ENCODE assay signal across 22 mouse cellular contexts in the genomic region with DNA sequence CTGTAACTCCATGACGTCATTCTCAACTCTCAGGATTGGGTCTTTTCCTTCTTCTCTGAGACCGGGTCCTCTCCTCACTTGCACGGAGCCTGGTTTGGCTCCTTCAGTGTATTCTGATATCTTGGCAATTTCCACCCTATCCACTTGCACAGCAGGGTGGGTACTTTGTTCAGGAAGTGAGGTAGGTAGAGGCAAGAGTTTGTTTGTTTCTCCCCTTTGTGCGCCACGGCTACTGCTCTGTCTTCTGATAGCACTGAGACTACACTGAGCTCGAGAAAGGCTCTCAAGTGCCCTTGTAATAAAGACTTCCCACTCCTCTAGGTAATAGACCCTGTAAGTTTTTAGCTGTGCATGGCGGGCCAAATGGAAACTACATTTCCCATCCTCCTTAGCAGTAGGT. TPM values are rescaled to one million over a fixed set of nuclear protein-coding genes. Genes with fewer than 3 reads are reported as not detected.
DNase-seq lines count a peak whose midpoint lies in the region; ATAC-seq and TF ChIP-seq lines count a peak whose summit lies in the region.
"Had no signal": no experiment of that assay in that cellular context is flagged by ENCODE, and none has a peak within 500 bp of the region (broad histone marks: within the 10 kb centered on the region; RNA-seq: fewer than 3 reads in every experiment).

No protein-coding gene starts in this region.

- ATAC-seq in lung, postnatal 0 days: peak; percentile 5; the same call in 1 of the 2 replicates
- ATAC-seq in monocyte, adult 5-6 weeks (replicated peaks; ENCODE audit: insufficient number of reproducible peaks, low FRiP score, low TSS enrichment, poor library complexity, severe bottlenecking): no peak
- ATAC-seq: forebrain, embryonic 14.5 days; forebrain, postnatal 0 days had no signal

- H3K9ac ChIP-seq in lung, postnatal 0 days (replicated peaks; ENCODE audit: low read depth): no peak overlapping the region
- H3K9ac ChIP-seq in CH12.LX (ENCODE audit: insufficient read depth, low read depth): no peak overlapping the region
- H3K9ac ChIP-seq: forebrain, postnatal 0 days; heart, embryonic 12.5 days; heart, embryonic 15.5 days; hindbrain, embryonic 15.5 days had no signal

- no peak overlapping the region; the same call in 1 of the 2 replicates for H3K27ac ChIP-seq in lung, postnatal 0 days (ENCODE audit: low read length)
- no peak overlapping the region for H3K27ac ChIP-seq in CH12.LX (ENCODE audit: insufficient read depth, low read depth)
- H3K27ac ChIP-seq: gastrocnemius, adult 2 months; heart, embryonic 15.5 days; hindbrain, embryonic 15.5 days had no signal

- no peak for TF ChIP-seq RAD21 in CH12.LX (IDR thresholded peaks at IDR 0.05; ENCODE audit: low read depth, low read length)

- no peak overlapping the region for H3K4me2 ChIP-seq in lung, postnatal 0 days (replicated peaks; ENCODE audit: low read depth, low read length)
- H3K4me2 ChIP-seq in CH12.LX (ENCODE audit: insufficient read depth, low read depth, poor library complexity, severe bottlenecking): no peak overlapping the region
- H3K4me2 ChIP-seq: heart, embryonic 12.5 days; heart, embryonic 15.5 days; hindbrain, embryonic 15.5 days had no signal

- no peak for DNase-seq in lung, postnatal 0 days (ENCODE audit: low spot score)
- DNase-seq in lung, postnatal 10 days: no peak
- DNase-seq in CH12.LX (ENCODE audit: extremely low read depth) (no peak), ES-CJ7 (ENCODE audit: low read depth, low spot score) (peak; percentile 45), ZHBTc4 (ENCODE audit: low read depth, low spot score) (peak; percentile 46)
- DNase-seq in gastrocnemius, postnatal 25 days: no peak
- DNase-seq: adrenal gland, postnatal 10 days; B cell, adult 2 months; cerebellum, adult 18-20 months; cerebellum, adult 9-10 months; cerebellum, postnatal 14 days; forebrain, postnatal 0 days; gastrocnemius, adult 2 months; gastrocnemius, postnatal 14 days; heart, adult 18-20 months; heart, postnatal 14 days; heart, postnatal 4 days had no signal

- H3K79me2 ChIP-seq in CH12.LX (replicated peaks; ENCODE audit: control insufficient read depth, extremely low read depth, insufficient read depth, poor library complexity, severe bottlenecking): no peaks in the 10 kb centered on the region

- no peak for TF ChIP-seq POLR2A in CH12.LX (IDR thresholded peaks at IDR 0.05; ENCODE audit: low read depth, low read length)

- dilution Hi-C loops in CH12.LX (cut with MboI; ENCODE audit: extremely low pct_ligation_motif_present, extremely low pct_unique_long_range_greater_than_20kb, low sequenced_read_pairs): no loop called here

- no peak for TF ChIP-seq EP300 in lung, postnatal 0 days (IDR thresholded peaks at IDR 0.05)
- no peak for TF ChIP-seq EP300 in CH12.LX (IDR thresholded peaks at IDR 0.05; ENCODE audit: low read length)

- H3K4me3 ChIP-seq in lung, postnatal 0 days (ENCODE audit: low read depth, low read length): no peak overlapping the region
- no peak overlapping the region for H3K4me3 ChIP-seq in CH12.LX (replicated peaks in 1 of 3; ENCODE audit: low read depth in 2 of 3, low read length in 2 of 3, poor library complexity in 1 of 3)
- H3K4me3 ChIP-seq: gastrocnemius, adult 2 months; heart, embryonic 12.5 days; heart, embryonic 15.5 days; hindbrain, embryonic 15.5 days had no signal

- no peaks in the 10 kb centered on the region for H3K27me3 ChIP-seq in lung, postnatal 0 days (replicated peaks; ENCODE audit: insufficient read depth, low read length)
- H3K27me3 ChIP-seq in CH12.LX (replicated peaks): no peaks in the 10 kb centered on the region
- H3K27me3 ChIP-seq: heart, embryonic 12.5 days; heart, embryonic 15.5 days; hindbrain, embryonic 15.5 days had no signal

- no peaks in the 10 kb centered on the region for H3K36me3 ChIP-seq in lung, postnatal 0 days (ENCODE audit: insufficient read depth, low read length)
- H3K36me3 ChIP-seq in CH12.LX (replicated peaks in 1 of 2; ENCODE audit: control insufficient read depth in 1 of 2, insufficient read depth in 1 of 2, low read length in 1 of 2): no peaks in the 10 kb centered on the region
- H3K36me3 ChIP-seq: heart, embryonic 12.5 days; heart, embryonic 15.5 days; hindbrain, embryonic 15.5 days had no signal

- TF ChIP-seq CTCF in lung, postnatal 0 days (IDR thresholded peaks at IDR 0.05): no peak
- no peak for TF ChIP-seq CTCF in CH12.LX (conservative IDR thresholded peaks at IDR 0.05 in 1 of 2, IDR thresholded peaks at IDR 0.05 in 1 of 2; ENCODE audit: low read depth in 2 of 2, low read length in 2 of 2)

- WGBS in lung, postnatal 0 days: 60% methylated on average over 7 of the region's 7 CpGs

- in situ Hi-C loops in CH12.LX (cut with MboI; ENCODE audit: low pct_ligation_motif_present, low pct_unique_long_range_greater_than_20kb, low sequenced_read_pairs): no loop called here

- H3K4me1 ChIP-seq in lung, postnatal 0 days (ENCODE audit: insufficient read depth, low read depth, low read length): no peaks in the 10 kb centered on the region; the same call in 1 of the 2 replicates
- H3K4me1 ChIP-seq in CH12.LX (ENCODE audit: control insufficient read depth in 1 of 2, insufficient read depth in 2 of 2): no peaks in the 10 kb centered on the region
- H3K4me1 ChIP-seq: hindbrain, embryonic 15.5 days had no signal

- H3K9me3 ChIP-seq in lung, postnatal 0 days (ENCODE audit: low read length): no peaks in the 10 kb centered on the region
- H3K9me3 ChIP-seq in CH12.LX (replicated peaks; ENCODE audit: low read length): no peaks in the 10 kb centered on the region
- H3K9me3 ChIP-seq: heart, embryonic 12.5 days; heart, embryonic 15.5 days; hindbrain, embryonic 15.5 days had no signal

TF ChIP-seq in CH12.LX, 34 proteins besides CTCF, POLR2A, EP300 and RAD21:
- TF ChIP-seq HCFC1 (IDR thresholded peaks at IDR 0.05; ENCODE audit: low read depth, low read length) (peak; percentile 47), JUND (conservative IDR thresholded peaks at IDR 0.05; ENCODE audit: low read depth, low read length) (no peak), KAT2A (IDR thresholded peaks at IDR 0.05; ENCODE audit: insufficient replicate concordance, low read length) (no peak)

RNA-seq across cellular contexts. Expression of a gene that starts 25.4 kb away (rescaled TPM):
- polyA plus RNA-seq in lung, postnatal 0 days (2015; fragmentation: Nextera tagmentation; extraction: Ambion mirVana): 45.4 and 48.7 TPM in 2 replicates
- total RNA-seq in CH12.LX (2012; rRNA removed): not detected in 2 replicates
- not detected in 2 replicates for total RNA-seq in CH12.LX (2014; rRNA removed)
- polyA plus RNA-seq in CH12.LX (2012; ENCODE audit: insufficient read length, low read depth): not detected in 2 replicates
- total RNA-seq in gastrocnemius, postnatal 25 days (2021): under 1 TPM in 1 of 2 experiments, not detected in 1; 0.40 TPM
- not detected in 3 replicates for total RNA-seq in monocyte, adult 5-6 weeks (2017)
- total RNA-seq: gastrocnemius, adult 2 months had no signal

Comparison
In these comparisons a context has a peak if more than half of its experiments do, and no peak if none do; other contexts are left out.
1. DNase-seq: peak in ES-CJ7 (single experiment) and ZHBTc4 (single experiment); none in lung, postnatal 0 days (single experiment), lung, postnatal 10 days (single experiment), CH12.LX (single experiment) and gastrocnemius, postnatal 25 days (single experiment).